Mouse (Mus musculus): Measurements from ENCODE around the gene Col11a2. TPM values are rescaled to one million over a fixed set of nuclear protein-coding genes. Genes with fewer than 3 reads are reported as not detected.

The Col11a2 gene
- polyA plus RNA-seq, 1 experiment from 2014 or later: 2.5 TPM

DNA sequence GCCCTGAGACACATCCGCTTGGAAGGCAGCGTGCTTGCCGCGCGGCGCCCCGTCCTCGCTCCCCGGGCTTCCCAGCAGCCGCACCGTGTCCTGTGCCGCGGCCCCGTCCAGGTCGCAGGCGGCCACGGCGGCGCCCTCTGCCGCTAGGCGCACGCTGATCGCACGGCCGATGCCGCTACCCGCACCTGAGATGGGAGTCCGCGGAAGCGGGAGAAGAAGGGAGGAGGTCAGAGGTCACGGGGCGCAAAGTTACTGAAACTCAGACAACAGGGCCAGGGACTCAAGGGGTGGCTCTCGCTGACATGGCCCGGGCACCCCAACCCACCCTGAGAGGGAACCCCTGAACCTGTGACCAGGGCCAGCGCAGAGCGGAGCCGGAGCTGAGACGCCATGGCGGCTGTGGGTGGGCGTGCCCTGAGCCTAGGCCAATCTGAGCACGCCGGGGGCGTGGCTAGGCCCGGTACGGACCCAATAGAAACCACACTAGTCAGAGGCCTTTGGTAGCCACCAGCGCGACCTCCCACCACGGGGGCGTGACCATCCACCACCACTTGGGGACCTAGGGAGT, 11.5 kb upstream of the Col11a2 start, which contains the start of gene H2-Ke6:
TSS of gene H2-Ke6 (minus strand) at position 405 of the 568 bp plus-strand sequence.
- WGBS: under 1% methylated on average over 49 of the region's 49 CpGs
- Histone ChIP-seq H3K9ac (replicated peaks) (peak within 1 kb of the TSS; percentile 90), H3K4me2 (replicated peaks) (peak within 1 kb of the TSS; percentile 100), H3K9me3 (no peaks in the 10 kb centered on the region), H3K27me3 (no peaks in the 10 kb centered on the region), H3K27ac (peak within 1 kb of the TSS; percentile 97), H3K4me3 (replicated peaks) (peak within 1 kb of the TSS; percentile 90), H3K36me3 (peaks cover 28% of the 10 kb centered on the region), H3K4me1 (replicated peaks) (peaks cover 76% of the 10 kb centered on the region)
- peak; percentile 67 for ATAC-seq

DNA sequence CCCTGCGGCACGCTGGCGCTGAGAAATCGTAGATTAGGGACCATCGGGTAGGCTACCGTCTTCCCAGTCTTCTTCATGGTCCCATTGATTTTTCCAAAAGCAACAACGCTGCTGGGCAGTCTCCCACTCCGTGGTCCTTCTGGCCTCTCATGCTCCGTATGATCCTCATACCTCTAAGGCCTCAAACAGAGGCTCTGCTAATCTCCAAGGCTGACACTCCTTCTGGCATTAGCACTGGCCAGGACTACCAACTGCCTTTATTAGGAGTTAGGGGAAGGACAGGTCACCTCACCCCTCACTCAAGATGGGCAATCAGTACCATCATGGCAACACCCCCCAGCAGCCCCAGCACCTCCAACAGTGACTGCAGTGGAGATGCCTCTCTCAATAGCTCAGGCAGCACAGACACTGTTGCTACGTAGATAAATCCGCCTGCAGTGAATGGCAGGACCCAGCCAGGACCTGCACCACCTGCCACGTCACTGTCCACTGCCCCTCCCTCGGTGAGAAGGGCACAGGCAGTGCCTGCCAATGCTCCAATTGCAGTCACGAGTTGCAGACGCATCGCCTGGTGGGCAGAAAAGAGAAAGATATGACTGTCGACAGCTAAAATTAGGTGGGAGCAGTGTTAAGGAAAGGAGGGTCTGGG, 10.6 kb upstream of the Col11a2 start:
- peak overlapping the region; percentile 90 for H3K4me3 ChIP-seq (replicated peaks)
- peaks cover 76% of the 10 kb centered on the region for H3K4me1 ChIP-seq (replicated peaks)
- ATAC-seq: no peak
- 42% methylated on average over 17 of the region's 17 CpGs for WGBS
- H3K36me3 ChIP-seq: peaks cover 23% of the 10 kb centered on the region
- peak overlapping the region; percentile 100 for H3K4me2 ChIP-seq (replicated peaks)
- H3K9ac ChIP-seq (replicated peaks): peak overlapping the region; percentile 41; the same call in 1 of the 2 replicates
- H3K27ac ChIP-seq: peak overlapping the region; percentile 97
- no peaks in the 10 kb centered on the region for H3K9me3 ChIP-seq
- no peaks in the 10 kb centered on the region for H3K27me3 ChIP-seq

DNA sequence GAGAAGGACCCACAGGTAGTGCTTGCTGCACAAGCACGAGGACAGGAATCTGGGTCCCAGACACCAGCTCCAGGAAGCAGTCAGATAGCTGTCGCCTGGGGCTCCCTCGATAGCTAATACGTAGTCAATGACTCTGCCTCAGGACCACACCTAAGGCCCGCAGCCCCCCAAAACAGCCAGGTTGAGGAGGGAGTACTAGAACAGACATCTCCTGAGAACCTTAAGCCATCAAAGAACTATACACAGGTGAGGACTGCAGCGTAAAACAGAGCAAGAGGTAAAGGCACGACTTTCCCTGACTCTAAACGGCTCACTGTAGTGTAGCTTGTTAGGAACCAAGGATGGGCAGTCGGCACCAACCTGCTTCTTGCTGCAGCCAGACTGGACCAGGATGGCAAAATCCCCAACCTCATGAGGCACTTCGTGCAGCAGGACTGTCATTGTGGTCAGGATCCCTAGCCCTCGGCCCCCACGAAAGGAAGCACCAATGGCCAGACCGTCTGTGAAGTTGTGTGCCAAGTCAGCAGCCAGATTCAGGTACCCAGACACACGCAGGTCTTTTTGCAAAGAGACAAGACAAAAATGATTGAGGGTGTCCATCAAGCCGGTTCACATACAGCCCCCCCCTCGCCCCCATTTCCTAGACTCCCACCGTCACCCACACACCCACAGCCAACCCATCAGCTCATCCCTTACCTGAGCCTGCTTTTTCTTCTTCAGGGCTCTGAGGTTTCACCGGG, 9.9 kb upstream of the Col11a2 start:
- Histone ChIP-seq H3K27me3 (no peaks in the 10 kb centered on the region), H3K36me3 (peaks cover 30% of the 10 kb centered on the region), H3K27ac (no peak overlapping the region), H3K9me3 (no peaks in the 10 kb centered on the region), H3K4me3 (replicated peaks) (peak overlapping the region; percentile 90), H3K9ac (replicated peaks) (peak overlapping the region; percentile 94), H3K4me1 (replicated peaks) (peaks cover 77% of the 10 kb centered on the region), H3K4me2 (replicated peaks) (peak overlapping the region; percentile 100)
- WGBS: 82% methylated on average over 18 of the region's 18 CpGs
- ATAC-seq: no peak

DNA sequence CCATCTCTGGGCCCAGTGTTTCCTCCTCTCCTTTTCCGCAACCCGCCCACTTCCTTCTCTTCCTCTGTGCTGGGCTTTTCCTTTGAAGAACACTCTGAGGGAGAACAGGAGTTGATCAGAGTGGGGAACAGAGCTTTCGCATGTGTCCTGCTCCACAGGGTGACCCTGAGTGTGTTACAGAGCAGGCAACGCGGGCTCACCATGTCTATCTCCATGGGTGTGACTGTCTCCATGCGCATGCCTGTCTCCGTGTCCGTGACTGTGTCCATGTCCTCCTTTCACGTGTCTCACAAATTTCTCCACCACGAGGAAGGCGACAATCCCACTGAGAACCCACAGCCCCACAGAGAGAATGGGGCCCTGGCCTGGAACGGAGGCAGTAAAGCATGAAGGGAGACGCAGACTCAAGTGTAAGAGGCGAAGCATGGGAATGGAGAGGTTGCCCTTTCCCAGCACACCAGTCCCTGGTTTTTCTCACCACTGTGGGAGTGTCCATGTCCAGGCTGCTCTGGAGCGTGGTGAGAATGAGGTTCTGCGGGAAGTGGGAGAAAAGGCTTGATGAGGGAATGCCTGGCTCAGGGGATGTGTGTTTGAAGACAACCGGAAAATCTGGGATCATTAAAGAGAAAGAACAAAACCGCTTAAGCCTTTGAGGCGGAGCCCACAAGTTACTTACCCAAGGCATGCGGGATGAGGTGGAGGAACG, 9.2 kb upstream of the Col11a2 start:
- peaks cover 77% of the 10 kb centered on the region for H3K4me1 ChIP-seq (replicated peaks)
- H3K27me3 ChIP-seq: no peaks in the 10 kb centered on the region
- H3K4me3 ChIP-seq (replicated peaks): peak overlapping the region; percentile 90
- H3K9ac ChIP-seq (replicated peaks): peak overlapping the region; percentile 94
- ATAC-seq: no peak
- peak overlapping the region; percentile 100 for H3K4me2 ChIP-seq (replicated peaks)
- H3K9me3 ChIP-seq: no peaks in the 10 kb centered on the region
- 58% methylated on average over 21 of the region's 21 CpGs for WGBS
- H3K36me3 ChIP-seq: peaks cover 34% of the 10 kb centered on the region
- no peak overlapping the region for H3K27ac ChIP-seq

DNA sequence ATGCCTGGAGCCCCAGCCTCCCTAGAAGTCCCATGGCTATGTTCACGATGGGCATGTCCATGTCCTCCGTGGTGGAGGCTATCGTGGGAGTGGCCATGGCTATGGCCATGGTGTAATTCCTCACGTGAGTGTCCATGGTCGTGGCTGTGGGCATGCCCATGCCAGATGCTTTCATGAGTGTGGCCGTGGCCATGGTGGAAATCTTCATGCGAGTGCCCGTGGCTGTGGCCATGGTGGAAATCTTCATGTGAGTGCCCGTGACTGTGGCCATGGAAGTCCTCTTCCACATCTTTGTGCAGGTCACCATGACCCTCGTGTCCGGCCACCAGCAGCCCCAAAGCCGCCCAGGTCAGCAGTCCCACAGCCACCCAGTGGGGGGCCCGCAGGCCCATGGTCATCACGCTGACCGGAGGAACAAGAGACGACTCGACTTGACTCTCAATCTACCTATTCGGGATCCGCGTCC, 8.3 kb upstream of the Col11a2 start:
- WGBS: 4% methylated on average over 20 of the region's 20 CpGs
- H3K4me2 ChIP-seq (replicated peaks): peak overlapping the region; percentile 100
- peak overlapping the region; percentile 98 for H3K27ac ChIP-seq
- H3K27me3 ChIP-seq: no peaks in the 10 kb centered on the region
- H3K4me1 ChIP-seq (replicated peaks): peaks cover 68% of the 10 kb centered on the region
- peak overlapping the region; percentile 90 for H3K4me3 ChIP-seq (replicated peaks)
- H3K9ac ChIP-seq (replicated peaks): peak overlapping the region; percentile 94
- no peaks in the 10 kb centered on the region for H3K9me3 ChIP-seq
- ATAC-seq: peak; percentile 1; the same call in 1 of the 2 replicates
- peaks cover 42% of the 10 kb centered on the region for H3K36me3 ChIP-seq

DNA sequence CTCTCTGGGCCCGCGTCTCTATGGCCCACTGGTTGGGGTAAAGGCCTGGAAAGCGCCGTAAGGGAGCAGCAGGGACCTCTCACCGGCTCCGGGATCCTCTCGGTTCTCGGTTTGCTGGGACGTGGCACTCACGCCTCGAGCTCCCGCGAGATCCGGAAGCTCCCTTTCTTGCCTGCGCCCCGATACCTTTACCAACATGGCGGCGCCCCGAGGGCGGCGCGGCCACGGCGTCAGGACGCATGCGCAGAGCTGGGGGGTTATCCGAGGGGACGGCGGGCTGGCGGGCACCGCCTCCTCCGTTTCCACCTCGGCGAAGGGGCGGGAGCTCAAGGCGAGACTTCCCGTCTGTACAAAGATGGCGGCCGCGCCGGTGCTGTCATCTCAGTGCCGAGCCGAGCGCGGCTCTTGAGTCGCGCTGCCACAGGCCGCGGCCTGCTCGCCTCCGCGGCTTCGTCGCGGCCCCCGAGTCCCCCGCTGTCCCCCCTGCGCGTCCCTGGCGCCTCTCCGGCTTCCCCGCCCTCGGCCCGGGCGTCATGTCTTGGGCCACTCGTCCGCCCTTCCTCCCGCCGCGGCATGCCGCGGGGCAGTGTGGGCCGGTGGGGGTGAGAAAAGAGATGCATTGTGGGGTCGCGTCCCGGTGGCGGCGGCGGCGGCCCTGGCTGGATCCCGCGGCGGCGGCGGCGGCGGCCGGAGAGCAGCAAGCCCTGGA, 7.6 kb upstream of the Col11a2 start, which contains the start of the genes Slc39a7 and Rxrb:
TSS of gene Slc39a7 (minus strand) at position 218 of the 709 bp plus-strand sequence.
TSS of gene Rxrb (plus strand) at position 348 of the 709 bp plus-strand sequence.
- H3K36me3 ChIP-seq: peaks cover 50% of the 10 kb centered on the region
- peak within 1 kb of the TSS; percentile 98 for H3K27ac ChIP-seq
- H3K9ac ChIP-seq (replicated peaks): peak within 1 kb of the TSS; percentile 96
- WGBS: under 1% methylated on average over 66 of the region's 88 CpGs
- H3K9me3 ChIP-seq: no peaks in the 10 kb centered on the region
- H3K4me1 ChIP-seq (replicated peaks): peaks cover 61% of the 10 kb centered on the region
- ATAC-seq: peak; percentile 76
- peak within 1 kb of the TSS; percentile 90 for H3K4me3 ChIP-seq (replicated peaks)
- H3K4me2 ChIP-seq (replicated peaks): peak within 1 kb of the TSS; percentile 100
- no peaks in the 10 kb centered on the region for H3K27me3 ChIP-seq

DNA sequence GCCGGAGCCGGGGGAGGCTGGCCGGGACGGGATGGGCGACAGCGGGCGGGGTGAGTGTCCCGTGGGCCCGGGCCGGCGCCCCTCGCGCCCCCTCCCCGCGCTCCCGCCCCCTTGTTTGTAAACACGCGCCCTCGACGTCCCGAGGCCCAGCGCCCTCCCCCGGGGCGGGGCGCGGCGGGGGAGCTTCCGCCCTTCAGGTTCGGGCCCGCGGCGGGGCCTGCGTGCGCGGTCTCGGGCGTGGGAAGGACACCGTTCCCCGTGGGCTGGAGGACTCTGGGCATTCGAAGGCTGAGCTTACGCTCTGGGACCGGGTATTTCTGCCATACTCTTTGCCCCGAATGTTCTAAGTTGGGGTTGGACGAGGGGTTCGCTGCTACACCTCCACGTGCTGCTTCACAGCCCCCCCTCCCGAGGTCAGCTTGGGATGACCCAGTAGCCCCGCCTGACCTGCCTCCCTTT, 7.0 kb upstream of the Col11a2 start:
- peaks cover 55% of the 10 kb centered on the region for H3K36me3 ChIP-seq
- H3K4me1 ChIP-seq (replicated peaks): peaks cover 55% of the 10 kb centered on the region
- no peak for ATAC-seq
- H3K27ac ChIP-seq: peak overlapping the region; percentile 98
- H3K4me2 ChIP-seq (replicated peaks): peak overlapping the region; percentile 100
- H3K9ac ChIP-seq (replicated peaks): peak overlapping the region; percentile 96
- peak overlapping the region; percentile 90 for H3K4me3 ChIP-seq (replicated peaks)
- H3K9me3 ChIP-seq: no peaks in the 10 kb centered on the region
- WGBS: under 1% methylated on average over 30 of the region's 48 CpGs
- no peaks in the 10 kb centered on the region for H3K27me3 ChIP-seq

DNA sequence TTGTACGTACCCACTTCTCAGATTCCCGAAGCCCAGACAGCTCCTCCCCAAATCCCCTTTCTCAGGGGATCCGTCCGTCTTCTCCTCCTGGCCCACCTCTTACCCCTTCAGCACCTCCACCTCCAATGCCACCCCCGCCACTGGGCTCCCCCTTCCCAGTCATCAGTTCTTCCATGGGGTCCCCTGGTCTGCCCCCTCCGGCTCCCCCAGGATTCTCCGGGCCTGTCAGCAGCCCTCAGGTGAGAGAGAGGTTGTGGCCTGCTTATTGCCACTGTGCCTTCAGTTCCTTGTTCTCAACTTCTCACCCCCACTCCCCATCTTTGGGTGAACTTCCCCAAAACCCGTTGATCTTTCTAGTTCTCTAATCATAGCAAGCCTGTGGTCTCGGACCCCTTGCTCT, 6.4 kb upstream of the Col11a2 start:
- Histone ChIP-seq H3K27ac (peak overlapping the region; percentile 98; the same call in 1 of the 2 replicates), H3K4me1 (replicated peaks) (peaks cover 51% of the 10 kb centered on the region), H3K36me3 (peaks cover 61% of the 10 kb centered on the region), H3K27me3 (no peaks in the 10 kb centered on the region), H3K4me3 (replicated peaks) (peak overlapping the region; percentile 90), H3K9ac (replicated peaks) (peak overlapping the region; percentile 96), H3K4me2 (replicated peaks) (peak overlapping the region; percentile 100), H3K9me3 (no peaks in the 10 kb centered on the region)
- no peak for ATAC-seq
- 62% methylated on average over 9 of the region's 9 CpGs for WGBS

DNA sequence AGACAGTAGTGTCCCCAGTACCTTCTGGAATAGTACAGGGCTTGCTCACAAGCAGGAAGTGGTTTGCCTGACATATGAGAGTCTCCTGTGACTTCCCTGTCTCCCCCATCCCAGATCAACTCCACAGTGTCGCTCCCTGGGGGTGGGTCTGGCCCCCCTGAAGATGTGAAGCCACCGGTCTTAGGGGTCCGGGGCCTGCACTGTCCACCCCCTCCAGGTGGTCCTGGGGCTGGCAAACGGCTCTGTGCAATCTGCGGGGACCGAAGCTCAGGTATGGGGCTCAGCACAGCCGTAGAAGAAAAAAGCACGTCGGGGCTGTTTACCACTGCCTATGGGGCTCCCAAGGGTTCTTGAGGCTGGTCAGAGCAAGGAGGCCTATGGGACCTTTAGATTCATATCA, 5.8 kb upstream of the Col11a2 start:
- no peak for ATAC-seq
- Histone ChIP-seq H3K4me1 (replicated peaks) (peaks cover 51% of the 10 kb centered on the region), H3K36me3 (peaks cover 63% of the 10 kb centered on the region), H3K27me3 (no peaks in the 10 kb centered on the region), H3K4me3 (replicated peaks) (peak overlapping the region; percentile 90), H3K4me2 (replicated peaks) (peak overlapping the region; percentile 100), H3K9me3 (no peaks in the 10 kb centered on the region), H3K27ac (no peak overlapping the region), H3K9ac (replicated peaks) (peak overlapping the region; percentile 96)
- 95% methylated on average over 9 of the region's 9 CpGs for WGBS

DNA sequence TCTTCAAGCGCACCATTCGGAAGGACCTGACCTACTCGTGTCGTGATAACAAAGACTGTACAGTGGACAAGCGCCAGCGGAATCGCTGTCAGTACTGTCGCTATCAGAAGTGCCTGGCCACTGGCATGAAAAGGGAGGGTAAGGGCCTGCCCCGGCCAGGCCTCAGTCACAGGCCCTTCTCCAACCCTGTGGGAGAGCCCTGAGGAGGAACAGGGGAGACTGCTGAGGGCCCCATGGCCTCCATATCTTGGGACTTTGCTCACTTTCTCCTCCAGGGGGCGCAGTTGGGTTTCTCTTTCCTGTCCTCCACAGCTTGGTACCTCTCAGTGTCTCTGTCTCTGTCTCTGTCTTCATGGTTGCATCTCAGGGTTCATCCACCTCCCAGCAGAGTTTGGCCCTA, 5.2 kb upstream of the Col11a2 start:
- ATAC-seq: no peak
- Histone ChIP-seq H3K4me3 (replicated peaks) (no peak overlapping the region), H3K27ac (no peak overlapping the region), H3K4me1 (replicated peaks) (peaks cover 51% of the 10 kb centered on the region), H3K9ac (replicated peaks) (no peak overlapping the region), H3K27me3 (no peaks in the 10 kb centered on the region), H3K4me2 (replicated peaks) (0 out of 2 replicates have a peak overlapping the region, but pooled peaks have one; percentile 12), H3K36me3 (peaks cover 57% of the 10 kb centered on the region), H3K9me3 (no peaks in the 10 kb centered on the region)
- WGBS: 73% methylated on average over 10 of the region's 10 CpGs

DNA sequence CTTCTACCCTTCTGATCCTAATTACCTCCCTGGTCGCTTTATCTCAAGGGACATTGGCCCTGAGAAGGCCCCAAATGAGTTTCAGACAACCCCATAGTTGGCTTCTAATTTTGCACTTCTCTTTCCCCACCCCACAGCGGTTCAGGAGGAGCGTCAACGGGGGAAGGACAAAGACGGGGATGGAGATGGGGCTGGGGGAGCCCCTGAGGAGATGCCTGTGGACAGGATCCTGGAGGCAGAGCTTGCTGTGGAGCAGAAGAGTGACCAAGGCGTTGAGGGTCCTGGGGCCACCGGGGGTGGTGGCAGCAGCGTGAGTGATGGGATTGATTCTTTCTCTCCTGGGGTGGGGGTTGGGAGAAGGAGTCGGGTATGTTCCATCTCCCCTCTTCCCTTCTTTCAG, 3.7 kb upstream of the Col11a2 start:
- Histone ChIP-seq H3K36me3 (peaks cover 44% of the 10 kb centered on the region), H3K4me3 (replicated peaks) (no peak overlapping the region), H3K4me1 (replicated peaks) (peaks cover 49% of the 10 kb centered on the region), H3K4me2 (replicated peaks) (no peak overlapping the region), H3K9me3 (no peaks in the 10 kb centered on the region), H3K27me3 (no peaks in the 10 kb centered on the region), H3K27ac (no peak overlapping the region), H3K9ac (replicated peaks) (no peak overlapping the region)
- ATAC-seq: no peak
- 90% methylated on average over 9 of the region's 9 CpGs for whole genome bisulfite sequencing
